Mouse (Mus musculus): ENCODE data around the gene Itgb4.

The Itgb4 gene

DNA sequence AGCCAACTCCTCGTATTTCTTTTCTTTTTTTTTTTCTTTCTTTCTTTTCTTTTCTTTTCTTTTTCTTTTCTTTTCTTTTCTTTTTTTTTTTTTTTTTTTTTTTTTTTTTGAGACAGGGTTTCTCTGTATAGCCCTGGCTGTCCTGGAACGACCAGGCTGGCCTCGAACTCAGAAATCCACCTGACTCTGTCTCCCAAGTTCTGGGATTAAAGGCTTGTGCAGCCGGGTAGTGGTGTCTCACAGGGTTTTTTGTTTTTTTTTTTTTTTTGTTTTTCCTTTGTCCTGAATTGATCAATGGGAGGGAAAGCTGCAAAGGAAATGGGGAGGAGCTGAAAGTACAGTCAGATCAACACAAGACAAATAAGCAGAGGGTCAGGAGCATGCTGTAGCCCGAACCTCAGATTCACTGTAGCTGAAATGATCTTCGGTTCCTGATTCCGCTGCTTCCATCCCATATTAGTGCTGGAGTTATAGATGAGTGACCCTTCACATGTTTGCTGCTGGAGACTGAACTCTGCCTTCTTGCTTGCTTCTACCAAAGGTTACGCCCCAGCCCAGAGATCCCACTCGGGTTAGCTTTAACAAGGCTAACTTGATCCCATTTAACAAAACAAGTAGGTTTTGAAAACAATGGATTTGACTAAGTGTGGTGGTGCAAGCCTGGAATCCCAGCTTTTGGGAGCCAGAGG, 53.8 kb downstream of the Itgb4 start:
- DNase-seq (ENCODE audit: low read depth, low spot score), result no peak

DNA sequence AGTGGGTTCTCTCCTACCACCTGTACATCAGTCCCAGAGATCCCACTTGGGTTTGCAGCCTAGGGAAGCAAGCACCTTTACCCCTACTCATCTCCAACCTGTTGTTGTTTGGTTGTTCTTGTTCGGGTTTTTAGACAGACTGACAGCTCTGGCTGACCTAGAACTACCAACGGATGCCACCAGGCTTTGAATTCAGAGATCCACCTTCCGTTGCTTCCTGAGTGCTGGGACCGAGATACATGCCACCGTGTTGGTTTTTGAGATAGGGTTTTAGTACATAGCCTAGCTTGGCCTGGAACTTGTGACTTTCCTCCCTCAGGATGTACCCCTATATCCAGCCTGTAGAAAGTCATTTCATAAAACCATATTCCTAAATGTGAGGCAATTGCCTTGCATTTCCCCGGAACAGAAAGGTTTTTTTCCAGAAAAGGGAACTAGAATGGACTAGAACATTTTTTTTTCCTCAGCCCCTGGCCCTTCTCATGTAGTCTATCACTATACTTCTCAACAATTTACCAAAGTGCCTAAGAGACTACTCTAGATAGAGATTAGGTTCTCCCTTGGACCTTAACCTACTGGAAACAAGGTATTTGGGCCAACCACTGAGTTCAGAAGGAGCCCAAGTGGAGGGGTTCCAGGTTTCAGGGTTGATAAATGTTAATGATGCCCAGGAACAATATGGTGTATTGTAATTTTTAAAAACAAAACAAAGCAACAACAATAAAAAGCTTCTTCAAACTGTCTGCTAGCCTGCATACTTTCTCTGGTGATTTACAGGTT, 54.8 kb downstream of the Itgb4 start:
- DNase-seq (ENCODE audit: low read depth, low spot score), result no peak

DNA sequence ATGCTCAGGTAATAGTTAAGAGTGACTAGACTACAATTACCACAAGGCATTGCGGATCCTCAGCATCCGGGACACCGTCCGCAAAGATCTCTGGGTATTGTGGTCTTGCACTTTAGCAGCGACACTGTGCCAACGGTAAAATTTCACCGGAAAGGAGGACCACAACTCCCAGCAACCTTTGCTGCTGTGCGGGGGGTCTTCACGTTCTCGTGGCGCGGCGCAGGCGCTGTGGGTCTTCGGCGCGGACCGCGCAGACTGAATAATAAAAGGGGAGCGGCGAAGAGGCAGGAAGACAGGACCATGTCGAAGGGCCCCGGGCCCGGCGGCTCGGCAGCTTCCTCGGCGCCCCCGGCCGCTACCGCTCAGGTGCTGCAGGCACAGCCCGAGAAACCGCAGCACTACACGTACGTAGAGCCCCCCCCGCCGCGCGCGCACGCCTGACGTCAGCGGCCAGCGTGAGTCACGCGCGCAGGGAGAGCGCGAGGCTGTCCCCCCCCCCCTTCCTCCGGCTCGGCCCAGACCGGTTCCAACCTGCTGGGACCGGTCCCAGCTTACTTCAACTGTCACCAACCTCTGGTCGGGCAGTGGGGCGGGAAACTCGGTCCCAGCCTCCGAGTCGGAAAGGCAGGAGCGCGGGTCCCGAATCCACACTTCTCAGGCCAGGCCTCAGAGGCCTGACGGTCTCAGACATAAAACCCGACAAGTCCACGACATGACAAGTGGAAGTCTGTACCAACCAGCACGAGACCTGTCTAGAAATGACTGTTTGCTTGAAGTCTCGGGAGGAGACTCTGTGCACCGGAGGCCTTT, 55.8 kb downstream of the Itgb4 start, which contains the start of gene Unk:
TSS of gene Unk (plus strand) at position 235 of the 810 bp plus-strand sequence.
- DNase-seq (ENCODE audit: low read depth, low spot score), result peak; percentile 98

DNA sequence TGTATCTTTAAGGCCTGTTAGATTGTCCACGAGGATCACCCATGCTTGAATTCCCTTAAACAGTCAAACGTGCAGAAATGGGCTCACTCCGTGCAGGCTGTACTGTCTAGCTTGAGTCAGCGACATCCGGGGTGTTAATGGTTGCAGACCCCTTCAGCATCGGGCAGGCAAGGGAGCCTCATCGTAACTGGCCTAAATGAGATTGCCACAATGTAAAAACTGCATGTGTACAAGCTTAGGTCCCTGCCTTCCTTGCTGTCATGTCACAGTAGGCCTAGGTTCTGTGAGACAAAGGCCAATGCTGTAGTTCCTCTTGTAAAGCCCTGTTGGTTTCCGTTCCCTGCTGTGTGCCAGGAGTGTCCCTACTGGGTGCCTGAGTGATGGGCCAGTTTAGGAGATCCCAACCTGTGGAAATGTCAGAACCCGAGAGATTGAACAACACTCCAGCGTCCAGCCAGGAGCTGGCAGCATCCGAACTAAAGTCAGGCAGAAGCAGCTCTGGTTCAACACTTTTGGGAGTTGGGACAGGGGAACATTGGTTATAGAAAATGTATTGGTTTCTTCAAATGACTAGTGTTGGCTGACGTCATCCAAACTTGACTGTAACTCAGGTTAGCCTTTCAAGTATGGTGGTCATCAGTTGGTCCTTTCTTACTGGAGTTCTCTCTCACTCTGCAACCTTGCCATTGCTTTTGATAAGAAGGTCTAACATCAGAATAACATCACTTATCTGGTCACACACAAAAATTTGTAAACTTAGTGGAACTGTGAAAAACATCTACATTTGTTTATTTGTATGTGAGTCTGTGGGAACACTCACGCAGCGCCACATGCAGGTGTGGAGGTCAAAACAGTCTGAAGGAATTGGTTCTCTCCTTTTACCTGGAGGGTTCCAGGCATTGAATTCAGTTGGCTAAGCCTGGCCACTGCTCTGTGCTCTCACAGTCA, 56.7 kb downstream of the Itgb4 start:
- DNase-seq (ENCODE audit: low read depth, low spot score), result no peak

DNA sequence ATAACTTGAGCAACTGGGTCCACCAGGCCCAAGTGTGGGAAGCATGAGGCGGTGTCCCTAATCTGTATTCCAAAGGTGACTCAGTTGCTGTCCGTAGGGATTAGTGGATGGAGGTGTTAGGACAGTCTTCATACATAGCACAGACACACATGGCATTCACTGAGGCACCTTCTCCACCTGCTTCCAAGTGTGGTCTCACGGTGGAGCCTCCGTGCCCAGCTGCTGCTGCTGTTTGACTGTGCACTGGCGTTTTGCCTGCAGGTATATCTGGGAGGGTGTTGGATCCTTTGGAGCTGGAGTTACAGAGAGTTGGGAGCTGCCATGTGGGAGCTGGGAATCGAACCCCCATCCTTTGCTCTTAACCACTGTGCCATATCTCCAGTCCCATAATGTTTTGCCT, 60.1 kb downstream of the Itgb4 start:
- DNase-seq (ENCODE audit: low read depth, low spot score), result no peak

DNA sequence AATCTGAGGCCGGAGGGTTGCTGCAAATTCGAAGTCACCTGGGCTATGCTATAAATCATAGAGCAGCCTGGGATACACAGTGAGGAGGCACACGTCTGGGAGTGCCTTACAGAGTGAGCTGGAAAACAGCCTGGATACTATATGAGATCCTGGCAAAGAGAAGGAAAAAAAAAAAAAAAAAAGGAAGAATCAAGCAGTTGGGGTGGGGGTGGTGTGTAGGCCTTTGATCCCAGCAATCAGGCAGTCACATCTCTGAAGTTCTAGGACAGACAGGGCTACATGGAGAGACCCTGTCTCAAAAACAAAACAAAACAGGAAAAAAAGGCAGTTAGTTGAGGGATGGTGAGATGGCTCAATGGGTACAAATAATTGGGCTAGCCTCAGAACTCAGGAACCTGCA, 62.2 kb downstream of the Itgb4 start:
- DNase-seq (ENCODE audit: low read depth, low spot score), result no peak

DNA sequence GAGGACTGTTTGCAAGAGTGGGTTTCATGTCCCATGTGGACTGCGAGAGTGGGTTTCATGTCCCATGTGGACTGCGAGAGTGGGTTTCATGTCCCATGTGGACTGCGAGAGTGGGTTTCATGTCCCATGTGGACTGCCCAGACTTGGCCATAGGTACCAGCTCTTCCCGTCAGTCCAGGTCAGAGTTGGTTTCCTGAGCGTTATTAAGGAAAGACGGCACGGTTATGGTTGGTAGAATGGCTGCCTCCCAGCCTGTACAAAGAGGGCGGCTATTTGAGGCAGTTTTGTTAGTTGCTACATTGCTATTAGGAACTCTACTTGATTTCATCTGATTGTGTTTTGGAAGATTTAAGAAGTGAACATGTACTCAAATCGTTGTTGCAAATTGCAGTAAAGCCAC, 63.3 kb downstream of the Itgb4 start:
- DNase-seq (ENCODE audit: low read depth, low spot score), result no peak

DNA sequence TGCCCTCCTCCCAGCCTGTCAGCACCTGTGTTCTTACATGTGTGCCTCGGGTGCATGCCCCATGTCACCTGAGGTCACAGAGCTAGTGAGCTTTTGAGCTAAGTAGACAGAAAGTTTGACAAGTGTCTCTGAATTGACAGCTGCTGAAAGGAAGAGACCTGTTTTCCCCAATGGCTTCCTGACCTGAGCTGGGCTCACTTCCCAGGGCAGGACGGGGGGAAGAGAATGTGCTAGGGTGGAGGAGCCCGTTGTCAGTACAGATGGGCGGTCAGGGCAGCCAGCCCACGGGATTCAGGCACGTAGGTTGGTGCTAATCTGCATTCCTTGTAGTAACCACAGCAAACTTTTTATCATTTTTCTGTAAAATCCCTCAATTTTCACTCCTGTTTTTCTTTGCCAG, 66.1 kb downstream of the Itgb4 start:
- no peak for DNase-seq (ENCODE audit: low read depth, low spot score)

DNA sequence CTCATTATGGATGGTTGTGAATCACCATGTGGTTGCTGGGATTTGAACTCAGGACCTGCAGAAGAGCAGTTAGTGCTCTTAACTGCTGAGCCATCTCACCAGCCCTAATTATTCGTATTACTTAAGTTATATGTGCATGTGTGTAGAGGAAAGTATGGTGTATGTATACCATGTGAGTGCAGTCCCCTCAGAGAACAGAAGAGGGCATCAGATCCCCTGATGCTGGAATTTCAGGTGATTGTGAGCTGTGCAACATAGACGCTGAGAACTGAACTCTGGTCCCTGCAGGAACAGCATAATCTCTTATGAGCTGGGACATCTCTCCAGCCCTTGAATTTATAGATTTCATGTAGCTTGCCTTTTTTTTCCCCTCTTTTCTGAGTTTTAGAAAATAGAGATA, 67.3 kb downstream of the Itgb4 start:
- no peak for DNase-seq (ENCODE audit: low read depth, low spot score)

DNA sequence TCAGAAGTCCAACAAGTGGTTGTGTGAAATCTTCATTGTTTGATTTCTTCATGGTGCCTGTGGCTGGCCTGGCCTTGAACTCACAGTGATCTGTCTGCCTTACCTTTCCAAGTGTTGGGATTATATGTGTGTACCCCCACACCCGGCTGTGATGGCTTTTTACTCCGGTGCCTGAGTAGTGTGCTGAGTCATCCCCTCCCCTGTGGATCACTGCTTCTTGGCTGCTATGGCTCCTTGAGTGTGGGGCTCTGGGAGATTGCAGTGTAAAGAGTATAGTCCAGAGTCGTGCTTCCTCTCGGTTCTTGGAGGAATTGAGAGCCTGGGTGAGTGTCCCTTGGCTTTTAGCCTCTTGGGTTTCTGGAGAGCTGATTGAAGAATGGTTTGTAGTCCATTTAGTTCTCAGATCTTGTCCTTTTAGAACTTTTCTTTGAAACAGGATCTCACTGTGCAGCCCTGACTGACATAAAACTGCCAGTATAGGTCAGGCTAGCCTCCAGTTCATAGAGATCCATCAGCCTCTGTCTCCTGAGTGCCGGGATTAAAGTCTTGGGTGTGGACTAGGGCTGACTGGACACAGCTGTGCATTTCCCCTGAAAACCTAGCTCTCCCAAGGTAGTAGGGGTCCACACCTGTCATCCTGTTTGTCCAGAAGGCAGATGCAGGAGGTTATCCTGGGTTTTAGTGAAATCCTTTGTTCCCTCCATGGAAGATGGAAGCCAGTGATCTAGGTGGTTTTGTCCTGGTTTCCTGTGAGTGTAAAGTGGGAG, 68.0 kb downstream of the Itgb4 start:
- no peak for DNase-seq (ENCODE audit: low read depth, low spot score)

DNA sequence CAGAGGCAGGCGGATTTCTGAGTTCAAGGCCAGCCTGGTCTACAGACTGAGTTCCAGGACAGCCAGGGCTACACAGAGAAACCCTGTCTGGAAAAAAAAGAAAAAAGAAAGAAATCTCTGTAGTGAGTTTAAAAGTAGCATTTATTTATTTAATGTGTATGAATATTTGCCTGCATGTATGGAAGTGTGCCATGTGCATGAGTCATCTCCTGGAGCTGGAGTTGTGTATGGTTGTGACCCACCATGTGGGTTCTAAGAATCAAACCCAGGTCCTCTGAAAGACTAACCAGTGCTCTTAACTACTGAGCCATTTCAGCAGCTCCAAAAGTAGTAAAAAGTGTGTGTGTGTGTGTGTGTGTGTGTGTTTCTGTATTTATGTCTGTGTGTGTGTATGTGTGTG, 68.8 kb downstream of the Itgb4 start:
- no peak for DNase-seq (ENCODE audit: low read depth, low spot score)

DNA sequence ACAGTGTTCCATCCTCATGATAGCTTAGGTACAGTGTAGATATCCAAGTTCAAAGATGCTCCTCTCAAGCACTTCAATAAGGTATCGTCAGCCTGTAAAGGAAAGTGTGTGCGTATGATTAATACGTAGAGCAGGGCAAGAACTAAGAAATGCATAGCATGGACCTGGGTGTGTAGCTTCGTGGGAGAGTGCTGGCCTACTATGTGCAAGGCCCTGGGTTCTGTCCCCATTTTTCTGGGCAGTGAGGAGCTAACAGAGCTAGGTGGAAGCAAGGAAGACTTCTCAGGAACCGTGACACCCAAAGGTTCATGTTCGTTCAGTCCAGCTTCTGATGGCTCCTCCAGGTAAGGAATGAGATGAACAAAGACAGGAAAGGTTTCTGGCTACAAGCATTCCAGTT, 70.7 kb downstream of the Itgb4 start:
- DNase-seq (ENCODE audit: low read depth, low spot score), result no peak

DNA sequence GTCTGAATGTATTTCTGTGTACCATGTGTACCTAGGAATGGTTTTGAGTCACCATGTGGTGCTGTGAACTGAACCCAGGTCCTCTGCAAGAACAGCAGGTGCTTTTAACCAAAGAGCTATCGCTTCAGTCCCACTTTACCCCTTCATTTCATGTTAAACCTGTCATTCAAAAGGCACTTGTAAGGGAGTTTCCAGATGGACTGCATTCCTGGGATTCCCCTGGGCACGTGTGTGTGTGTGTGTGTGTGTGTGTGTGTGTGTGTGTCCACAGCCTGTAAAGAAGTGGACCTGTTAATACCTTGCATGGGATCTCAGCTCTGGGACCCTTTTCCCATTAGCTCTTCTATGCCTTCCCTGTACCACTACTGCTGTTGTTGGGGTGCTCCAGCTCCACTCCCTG, 75.1 kb downstream of the Itgb4 start:
- DNase-seq (ENCODE audit: low read depth, low spot score), result no peak

DNA sequence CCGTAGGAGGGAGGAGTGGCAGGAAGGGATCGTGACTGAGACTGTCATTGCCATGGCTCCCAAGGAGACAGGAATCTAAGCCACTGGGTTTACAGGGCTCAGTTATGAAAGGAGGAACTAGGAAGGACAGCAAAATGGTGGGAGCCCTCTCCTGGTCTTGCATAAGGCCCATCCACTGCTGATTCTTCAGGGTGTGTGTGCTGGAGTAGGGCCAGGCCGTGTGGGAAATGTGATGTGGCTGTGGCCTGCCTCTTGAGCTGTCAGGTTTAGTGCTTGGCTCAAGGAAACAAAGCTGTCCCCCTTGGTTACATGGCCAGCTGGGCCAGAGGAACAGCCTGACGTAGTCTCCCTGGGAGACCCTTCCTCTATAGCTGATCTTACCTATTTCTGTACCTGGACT, 75.7 kb downstream of the Itgb4 start:
- DNase-seq (ENCODE audit: low read depth, low spot score), result no peak

DNA sequence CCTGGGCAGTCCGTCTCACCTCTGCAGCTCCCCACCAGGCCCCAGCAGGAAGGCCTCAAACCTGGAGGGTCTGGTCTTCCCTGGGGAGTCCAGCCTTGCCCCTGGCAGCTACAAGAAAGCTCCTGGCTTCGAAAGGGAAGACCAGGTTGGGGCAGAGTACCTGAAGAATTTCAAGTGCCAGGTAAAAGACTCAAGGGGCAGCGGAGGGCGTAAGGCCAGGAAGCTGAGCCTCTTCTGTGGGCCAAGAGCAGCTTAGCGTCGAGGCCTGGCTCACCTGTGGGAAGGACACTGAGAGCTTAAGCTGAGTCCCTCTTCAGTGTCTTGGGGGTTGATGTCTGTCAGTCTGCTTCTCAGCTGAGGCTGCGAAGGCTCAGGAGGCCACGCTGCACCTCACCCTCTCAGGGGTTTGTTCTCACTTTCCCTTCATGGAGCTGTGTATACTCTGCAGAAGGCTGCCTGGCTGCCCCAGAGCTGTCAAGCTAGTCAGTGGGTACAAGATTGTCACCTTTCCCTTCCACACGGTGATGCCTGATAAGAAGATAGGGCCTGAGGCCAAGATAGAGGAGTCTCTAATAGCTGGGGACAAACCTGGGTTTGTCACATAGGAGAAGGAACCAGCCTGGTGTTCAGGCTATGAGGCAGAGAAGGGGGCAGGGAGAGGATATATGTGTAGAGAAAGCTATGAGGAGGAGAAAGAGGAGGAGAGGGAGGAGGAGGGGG, 79.2 kb downstream of the Itgb4 start:
- no peak for DNase-seq (ENCODE audit: low read depth, low spot score)

DNA sequence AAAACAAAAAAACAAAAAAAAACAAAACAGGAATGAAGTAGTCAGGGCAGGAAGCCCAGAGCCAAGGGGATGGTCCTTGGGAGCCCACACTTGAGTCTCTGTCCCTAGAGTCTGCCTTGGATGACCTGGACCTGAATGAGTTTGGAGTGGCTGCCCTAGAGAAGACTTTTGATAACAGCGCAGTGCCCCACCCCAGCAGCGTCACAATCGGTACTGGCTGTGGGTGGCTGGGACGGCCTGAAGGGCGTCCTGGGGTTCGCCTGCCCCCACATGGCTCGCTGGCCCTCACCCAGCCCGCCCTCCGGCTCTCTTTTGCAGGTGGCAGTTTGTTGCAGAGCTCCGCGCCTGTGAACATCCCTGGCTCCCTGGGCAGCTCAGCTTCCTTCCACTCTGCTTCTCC, 81.4 kb downstream of the Itgb4 start:
- no peak for DNase-seq (ENCODE audit: low read depth, low spot score)

DNA sequence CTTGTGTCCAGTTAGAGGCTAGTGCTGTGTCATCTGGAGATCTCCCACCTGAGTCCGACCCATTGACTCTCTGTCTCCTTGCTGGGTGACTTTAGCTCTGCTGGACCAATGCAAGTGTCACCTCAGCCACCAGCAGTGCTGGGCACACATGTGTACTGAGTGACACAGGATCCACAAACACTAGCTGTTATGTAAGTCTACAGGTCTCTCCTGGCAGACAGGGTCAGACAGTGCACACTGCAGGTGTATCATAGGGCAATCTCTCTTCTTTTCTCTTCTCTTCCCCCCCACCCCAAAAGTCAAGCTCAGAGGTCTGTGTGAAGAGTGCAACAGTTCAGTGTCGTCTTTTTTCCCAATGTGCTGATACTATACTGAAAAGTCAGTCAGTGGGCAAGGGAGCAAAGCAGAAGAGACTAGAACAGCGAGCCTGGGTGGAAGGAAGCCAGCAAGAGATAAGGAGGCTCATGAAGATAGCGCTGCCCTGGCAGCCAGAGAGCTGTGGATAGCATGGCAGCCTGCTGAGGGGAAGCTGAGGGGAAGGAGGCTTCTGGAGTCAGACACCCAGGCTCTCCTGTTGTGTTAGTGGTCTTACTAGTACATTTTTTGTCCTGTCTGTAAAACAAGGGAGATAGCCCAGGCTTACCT, 82.8 kb downstream of the Itgb4 start:
- no peak for DNase-seq (ENCODE audit: low read depth, low spot score)
